Mouse (Mus musculus) midbrain, embryonic 14.5 days (tissue): ENCODE results near the gene Cyp4f39. TPM values are rescaled to one million over a fixed set of nuclear protein-coding genes. Genes with fewer than 3 reads are reported as not detected.

Experiments used
- ATAC-seq: fragments of 200-750 bp; cut with Nextera tagmentation; 2 replicates; pipeline ENCODE4 v1.8.0; 2017; ENCODE audit warnings: moderate number of reproducible peaks, moderate library complexity; ENCODE audit not compliant: low FRiP score, low TSS enrichment
- DNase-seq: peaks from one replicate; pipeline ENCODE4 v3.0.0-alpha.2; 2015
- H3K27ac ChIP-seq: fragments of 300-500 bp; sonication (generic); replicated peaks from 2 replicates; pipeline ENCODE4 v1.5.1; 2014; ENCODE audit warnings: mild to moderate bottlenecking, low read depth, low read length, moderate library complexity
- H3K27me3 ChIP-seq: fragments of 300-500 bp; sonication (generic); 2 replicates; pipeline ENCODE4 v1.6.1; 2014; ENCODE audit warnings: low read length, control low read depth, mixed read lengths; ENCODE audit not compliant: control insufficient read depth, insufficient read depth
- H3K36me3 ChIP-seq: fragments of 300-500 bp; sonication (generic); 2 replicates; pipeline ENCODE4 v1.6.1; 2014; ENCODE audit warnings: low read length, control low read depth; ENCODE audit not compliant: control insufficient read depth, insufficient read depth
- H3K4me1 ChIP-seq: fragments of 300-500 bp; sonication (generic); 2 replicates; pipeline ENCODE4 v1.6.1; 2014; ENCODE audit warnings: mild to moderate bottlenecking, antibody characterized with exemption, low read length, control low read depth; ENCODE audit not compliant: control insufficient read depth, insufficient read depth
- H3K4me2 ChIP-seq: fragments of 300-500 bp; sonication (generic); 2 replicates; pipeline ENCODE4 v1.6.1; 2014; ENCODE audit warnings: mild to moderate bottlenecking, low read length, moderate library complexity
- H3K4me3 ChIP-seq: fragments of 300-500 bp; sonication (generic); replicated peaks from 2 replicates; pipeline ENCODE4 v1.5.1; 2014; ENCODE audit warnings: low read depth, low read length
- H3K9ac ChIP-seq: fragments of 300-500 bp; sonication (generic); replicated peaks from 2 replicates; pipeline ENCODE4 v1.6.1; 2014; ENCODE audit warnings: mild to moderate bottlenecking, low read length, moderate library complexity
- H3K9me3 ChIP-seq: fragments of 300-500 bp; sonication (generic); 2 replicates; pipeline ENCODE4 v1.6.1; 2016; ENCODE audit warnings: low read length, control low read depth, mixed read lengths; ENCODE audit not compliant: control insufficient read depth
- WGBS: fragments of 180-500 bp; shearing (Covaris S2); extraction: QIAGEN DNeasy Blood & Tissue Kit; methylation state at CpG from one replicate; pipeline ENCODE4 v1.1.7; 2014; 5-methylcytosine and 5-hydroxymethylcytosine counted together
- polyA plus RNA-seq: library from polyadenylated mRNA; unstranded; fragments of >200 nt; fragmentation: Nextera tagmentation; extraction: Ambion mirVana; gene quantifications from 2 replicates; pipeline ENCODE4 v1.2.1, GENCODE M21; 2014

Gene Cyp4f39
- polyA plus RNA-seq, 1 experiment from 2014 or later = 0.67 TPM

DNA sequence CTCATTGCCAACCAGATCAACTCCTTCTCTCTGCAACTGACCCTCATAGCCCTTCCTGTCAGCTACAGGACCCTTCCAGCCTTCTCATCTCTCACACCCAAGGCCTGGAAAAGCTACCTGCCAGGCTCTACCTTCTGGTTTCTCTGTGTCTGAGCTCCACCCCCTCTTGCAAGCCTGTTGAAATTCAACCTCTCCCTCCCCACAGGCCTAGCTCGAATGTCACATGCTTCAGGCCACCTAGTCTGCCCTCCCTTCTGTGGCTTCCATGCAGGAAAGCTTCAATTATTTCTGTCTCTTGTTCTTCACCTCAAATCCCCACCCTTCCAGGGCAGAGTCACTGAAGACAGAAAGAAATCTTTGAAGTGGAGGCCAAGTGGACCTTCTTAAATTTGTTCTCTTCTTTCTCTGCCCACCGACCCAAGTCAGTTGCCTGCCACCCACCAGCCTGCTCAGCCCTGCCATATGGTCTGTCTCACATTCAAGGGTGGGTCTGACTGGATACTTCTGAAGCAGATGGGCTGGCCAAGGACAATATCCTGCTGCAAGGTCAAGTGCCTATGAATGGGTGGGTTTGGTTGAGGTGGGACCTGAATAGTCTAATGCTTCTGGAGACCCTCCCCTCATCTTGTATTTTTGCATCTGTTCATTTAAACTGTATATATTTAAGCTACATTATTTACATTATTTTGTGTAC, 1.5 kb upstream of the Cyp4f39 start:
- WGBS = 73% methylated on average over 2 of the region's 2 CpGs
- no peak overlapping the region for H3K9ac ChIP-seq
- no peak for ATAC-seq
- no peaks in the 10 kb centered on the region for H3K9me3 ChIP-seq
- no peaks in the 10 kb centered on the region for H3K36me3 ChIP-seq
- DNase-seq = no peak
- peaks cover 7% of the 10 kb centered on the region; the same call in 1 of the 2 replicates for H3K4me1 ChIP-seq
- no peak overlapping the region for H3K4me3 ChIP-seq
- H3K4me2 ChIP-seq = no peak overlapping the region
- no peaks in the 10 kb centered on the region for H3K27me3 ChIP-seq
- no peak overlapping the region for H3K27ac ChIP-seq

DNA sequence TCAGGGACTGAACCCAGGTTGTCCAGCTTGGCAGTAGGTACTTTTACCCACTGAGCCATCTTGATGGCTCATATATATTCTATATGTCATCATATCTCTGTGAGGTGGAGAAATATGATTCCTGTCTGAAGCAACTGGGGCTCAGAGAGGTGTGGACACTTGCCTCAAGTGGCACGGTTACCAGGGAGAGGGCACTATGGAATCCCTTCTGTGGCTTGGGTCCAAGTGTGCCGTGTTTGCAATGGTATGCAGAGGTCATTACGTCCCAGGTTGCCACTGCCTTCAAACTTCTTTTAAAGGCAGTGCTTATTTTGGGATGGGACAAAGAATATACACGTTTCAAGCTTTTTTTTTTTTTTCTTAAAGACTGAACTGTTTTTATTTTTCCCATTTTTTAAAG, 1.7 kb downstream of the Cyp4f39 start:
- H3K27me3 ChIP-seq = no peaks in the 10 kb centered on the region
- no peak overlapping the region for H3K4me3 ChIP-seq
- ATAC-seq = no peak
- no peak overlapping the region for H3K27ac ChIP-seq
- no peak overlapping the region for H3K9ac ChIP-seq
- H3K36me3 ChIP-seq = no peaks in the 10 kb centered on the region
- no peak for DNase-seq
- H3K4me1 ChIP-seq = peaks cover 7% of the 10 kb centered on the region; the same call in 1 of the 2 replicates
- no peak overlapping the region for H3K4me2 ChIP-seq
- 78% methylated on average over 4 of the region's 4 CpGs for WGBS
- H3K9me3 ChIP-seq = no peaks in the 10 kb centered on the region

DNA sequence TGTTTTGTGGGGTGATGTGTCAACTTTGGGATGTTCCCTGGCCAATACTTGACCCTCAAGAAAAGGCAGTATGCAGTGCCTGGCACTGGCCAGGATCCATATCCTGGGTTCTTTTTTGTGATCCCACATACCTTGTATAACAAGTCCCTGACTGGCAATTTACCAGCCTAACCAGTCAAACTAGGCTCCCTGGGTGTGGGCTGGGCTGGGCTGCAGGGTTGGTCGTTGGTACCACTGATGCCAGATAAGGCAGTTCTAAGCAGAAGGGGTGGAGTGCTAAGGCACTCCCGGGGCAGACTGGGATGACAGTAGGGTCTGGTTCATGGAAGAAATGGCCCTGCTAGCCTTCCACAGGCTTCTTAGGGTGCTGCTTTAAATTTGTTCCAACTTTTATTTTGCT, 2.5 kb downstream of the Cyp4f39 start:
- H3K4me1 ChIP-seq = peaks cover 7% of the 10 kb centered on the region; the same call in 1 of the 2 replicates
- no peaks in the 10 kb centered on the region for H3K27me3 ChIP-seq
- H3K4me3 ChIP-seq = no peak overlapping the region
- no peaks in the 10 kb centered on the region for H3K36me3 ChIP-seq
- DNase-seq (no peak), ATAC-seq (no peak)
- no peak overlapping the region for H3K4me2 ChIP-seq
- H3K27ac ChIP-seq = no peak overlapping the region
- WGBS = 64% methylated on average over 2 of the region's 2 CpGs
- H3K9me3 ChIP-seq = no peaks in the 10 kb centered on the region
- H3K9ac ChIP-seq = no peak overlapping the region

DNA sequence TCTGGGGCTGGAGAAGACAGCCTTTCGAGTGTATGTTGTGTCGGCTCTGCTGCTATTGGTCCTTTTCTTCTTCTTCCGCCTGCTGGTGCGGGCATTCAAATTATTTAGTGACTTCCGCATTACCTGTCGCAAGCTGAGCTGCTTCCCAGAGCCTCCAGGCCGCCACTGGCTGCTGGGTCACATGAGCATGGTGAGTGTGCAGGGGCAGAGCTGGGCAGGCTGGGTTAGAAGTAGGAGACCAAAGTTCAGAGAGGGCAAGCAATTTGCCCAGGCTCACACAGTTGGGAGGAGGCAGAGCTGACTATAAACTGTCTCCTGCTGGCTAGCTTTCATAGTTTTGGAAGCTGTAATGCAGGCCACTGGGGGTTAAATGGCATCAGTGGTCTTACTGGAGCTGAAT, 16.0 kb downstream of the Cyp4f39 start:
- Histone ChIP-seq H3K36me3 (no peaks in the 10 kb centered on the region), H3K4me1 (no peaks in the 10 kb centered on the region), H3K27ac (no peak overlapping the region), H3K27me3 (no peaks in the 10 kb centered on the region), H3K9me3 (no peaks in the 10 kb centered on the region), H3K4me2 (no peak overlapping the region), H3K9ac (no peak overlapping the region), H3K4me3 (no peak overlapping the region)
- 55% methylated on average over 7 of the region's 7 CpGs for WGBS
- DNase-seq (no peak), ATAC-seq (no peak)

DNA sequence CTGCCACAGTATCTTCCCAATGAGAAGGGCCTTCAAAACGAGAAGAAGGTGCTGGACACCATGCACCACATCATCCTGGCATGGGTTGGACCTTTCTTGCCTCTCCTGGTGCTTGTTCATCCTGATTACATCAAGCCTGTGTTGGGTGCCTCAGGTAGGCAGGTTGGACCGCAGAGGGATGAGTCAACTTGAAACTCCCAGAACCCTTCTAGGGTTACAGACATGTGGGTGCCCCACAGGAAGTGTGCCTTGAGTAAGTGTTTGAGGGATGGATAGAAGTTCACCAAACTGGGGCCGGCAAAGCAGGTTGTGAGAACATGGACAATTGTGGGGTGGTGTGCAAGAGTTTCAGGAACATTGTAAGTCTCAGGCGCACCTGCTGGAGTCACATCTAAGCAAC, 18.3 kb downstream of the Cyp4f39 start:
- 84% methylated on average over 4 of the region's 4 CpGs for WGBS
- Histone ChIP-seq H3K9me3 (no peaks in the 10 kb centered on the region), H3K4me2 (no peak overlapping the region), H3K27me3 (no peaks in the 10 kb centered on the region), H3K27ac (no peak overlapping the region), H3K4me3 (no peak overlapping the region), H3K4me1 (no peaks in the 10 kb centered on the region), H3K9ac (no peak overlapping the region), H3K36me3 (no peaks in the 10 kb centered on the region)
- ATAC-seq (no peak), DNase-seq (no peak)

DNA sequence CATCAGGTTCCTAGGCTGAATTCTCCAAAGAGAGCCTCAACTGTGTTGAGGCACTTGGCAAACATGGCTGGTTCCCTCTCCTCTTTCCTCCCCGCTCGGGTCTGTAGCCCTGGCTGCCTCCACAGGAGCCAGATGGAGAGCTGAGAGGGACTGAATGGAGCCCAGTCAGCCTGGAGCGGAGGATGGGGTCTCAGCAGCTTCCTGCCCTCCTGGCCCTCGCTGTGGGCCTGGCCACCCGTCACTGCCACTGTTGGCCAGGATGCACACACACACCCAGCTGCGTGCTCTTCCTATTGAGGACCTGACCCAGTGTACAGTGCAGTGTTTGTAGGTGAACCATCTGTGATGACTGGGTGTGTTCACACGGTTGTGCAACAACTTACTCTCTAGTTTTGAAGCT, 19.7 kb downstream of the Cyp4f39 start:
- Histone ChIP-seq H3K27ac (no peak overlapping the region), H3K4me2 (no peak overlapping the region), H3K4me1 (no peaks in the 10 kb centered on the region), H3K27me3 (no peaks in the 10 kb centered on the region), H3K9ac (no peak overlapping the region), H3K4me3 (no peak overlapping the region), H3K36me3 (no peaks in the 10 kb centered on the region), H3K9me3 (no peaks in the 10 kb centered on the region)
- WGBS = 74% methylated on average over 7 of the region's 7 CpGs
- DNase-seq (no peak), ATAC-seq (no peak)

DNA sequence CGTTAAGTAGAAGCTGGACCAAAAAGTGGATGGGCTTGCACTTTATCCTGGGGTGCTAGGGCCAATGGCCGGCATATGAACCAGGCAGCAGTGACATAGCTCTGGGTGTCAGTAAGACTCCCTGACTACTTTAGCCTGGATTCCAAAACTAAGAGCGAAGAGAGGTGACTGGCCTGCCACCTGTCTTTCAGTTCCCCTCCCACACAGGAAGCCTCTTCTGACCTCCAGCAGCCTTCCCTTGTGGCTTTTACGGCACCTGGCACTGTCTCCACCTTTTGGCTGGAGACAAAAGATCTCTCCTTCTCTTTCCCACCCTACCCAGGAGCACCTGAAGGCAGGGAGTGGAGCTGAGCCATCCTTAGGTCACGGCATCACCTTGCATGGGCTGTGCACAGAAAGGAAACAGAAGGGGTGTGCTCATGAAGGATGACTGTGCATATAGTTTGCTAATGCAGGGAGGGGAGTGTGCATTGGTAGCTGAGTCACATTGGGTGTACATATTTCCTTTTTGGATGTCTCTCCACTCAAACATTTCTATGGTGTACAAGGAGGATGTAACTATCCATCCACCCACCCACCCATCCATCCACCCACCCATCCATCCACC, 22.5 kb downstream of the Cyp4f39 start:
- ATAC-seq = no peak
- 94% methylated on average over 5 of the region's 5 CpGs for WGBS

DNA sequence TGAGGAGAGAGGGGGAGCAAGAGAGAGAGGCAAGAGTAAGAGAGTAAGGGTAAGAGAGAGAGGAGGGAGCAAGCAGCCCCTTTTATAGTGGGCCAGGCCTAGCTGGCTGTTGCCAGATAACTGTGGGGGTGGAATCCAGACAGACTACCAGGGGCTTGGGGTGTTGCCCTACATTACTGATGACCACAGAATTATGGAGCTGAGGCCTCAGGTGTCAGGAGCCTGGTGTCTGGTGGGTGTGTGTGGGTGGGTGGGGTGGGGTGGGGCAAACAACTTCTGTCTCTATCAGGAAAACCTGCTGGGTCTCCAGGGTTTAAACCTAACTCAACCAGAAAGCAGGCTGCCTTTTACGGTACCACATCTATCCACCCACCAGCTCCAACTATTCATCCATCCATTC, 24.7 kb downstream of the Cyp4f39 start:
- no peak for DNase-seq
- WGBS = 100% methylated on average over 1 of the region's 1 CpGs

More for the DNA sequence above, 22.5 kb downstream of the Cyp4f39 start:
- no peak for DNase-seq
- Histone ChIP-seq H3K9me3 (no peaks in the 10 kb centered on the region), H3K4me3 (no peak overlapping the region), H3K36me3 (no peaks in the 10 kb centered on the region), H3K4me1 (no peaks in the 10 kb centered on the region), H3K4me2 (no peak overlapping the region), H3K27me3 (no peaks in the 10 kb centered on the region), H3K27ac (no peak overlapping the region), H3K9ac (no peak overlapping the region)

DNA sequence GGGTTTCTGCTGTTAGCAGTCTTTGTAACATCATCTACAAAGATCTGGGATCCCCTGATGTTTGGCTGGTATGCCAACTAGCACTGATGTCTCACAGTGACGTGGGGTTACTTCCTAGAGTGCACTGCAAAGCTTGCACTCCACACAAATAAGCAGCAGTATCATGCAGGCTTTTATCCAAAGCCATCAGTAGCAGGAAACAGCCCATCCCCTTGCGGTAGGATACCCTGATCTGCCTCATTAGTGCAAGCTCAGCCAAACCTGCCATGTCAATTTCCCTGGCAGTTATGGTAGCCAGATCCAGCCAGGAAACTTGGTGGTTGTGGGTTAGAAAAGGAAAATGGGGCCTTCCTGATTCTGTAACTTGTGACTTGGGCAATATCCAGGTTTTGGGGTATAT, 26.2 kb downstream of the Cyp4f39 start:
- DNase-seq (no peak), ATAC-seq (no peak)
- H3K27me3 ChIP-seq = no peaks in the 10 kb centered on the region
- H3K4me3 ChIP-seq = no peak overlapping the region
- no peak overlapping the region for H3K4me2 ChIP-seq
- H3K4me1 ChIP-seq = no peaks in the 10 kb centered on the region
- H3K9ac ChIP-seq = no peak overlapping the region
- 66% methylated on average over 2 of the region's 2 CpGs for whole genome bisulfite sequencing
- no peak overlapping the region for H3K27ac ChIP-seq
- H3K36me3 ChIP-seq = no peaks in the 10 kb centered on the region
- H3K9me3 ChIP-seq = no peaks in the 10 kb centered on the region

More for the DNA sequence above, 24.7 kb downstream of the Cyp4f39 start:
- Histone ChIP-seq H3K9me3 (no peaks in the 10 kb centered on the region), H3K27ac (no peak overlapping the region), H3K4me2 (no peak overlapping the region), H3K9ac (no peak overlapping the region), H3K4me3 (no peak overlapping the region), H3K36me3 (no peaks in the 10 kb centered on the region), H3K27me3 (no peaks in the 10 kb centered on the region), H3K4me1 (no peaks in the 10 kb centered on the region)
- no peak for ATAC-seq
